Mouse (Mus musculus) kidney, postnatal 14 days (tissue): Measurements from ENCODE around the gene Supt5.

ENCODE experiments used
- DNase-seq: peaks from one replicate; pipeline ENCODE4 v3.0.0; 2022; ENCODE audit warnings: mixed read lengths

Supt5 gene

DNA sequence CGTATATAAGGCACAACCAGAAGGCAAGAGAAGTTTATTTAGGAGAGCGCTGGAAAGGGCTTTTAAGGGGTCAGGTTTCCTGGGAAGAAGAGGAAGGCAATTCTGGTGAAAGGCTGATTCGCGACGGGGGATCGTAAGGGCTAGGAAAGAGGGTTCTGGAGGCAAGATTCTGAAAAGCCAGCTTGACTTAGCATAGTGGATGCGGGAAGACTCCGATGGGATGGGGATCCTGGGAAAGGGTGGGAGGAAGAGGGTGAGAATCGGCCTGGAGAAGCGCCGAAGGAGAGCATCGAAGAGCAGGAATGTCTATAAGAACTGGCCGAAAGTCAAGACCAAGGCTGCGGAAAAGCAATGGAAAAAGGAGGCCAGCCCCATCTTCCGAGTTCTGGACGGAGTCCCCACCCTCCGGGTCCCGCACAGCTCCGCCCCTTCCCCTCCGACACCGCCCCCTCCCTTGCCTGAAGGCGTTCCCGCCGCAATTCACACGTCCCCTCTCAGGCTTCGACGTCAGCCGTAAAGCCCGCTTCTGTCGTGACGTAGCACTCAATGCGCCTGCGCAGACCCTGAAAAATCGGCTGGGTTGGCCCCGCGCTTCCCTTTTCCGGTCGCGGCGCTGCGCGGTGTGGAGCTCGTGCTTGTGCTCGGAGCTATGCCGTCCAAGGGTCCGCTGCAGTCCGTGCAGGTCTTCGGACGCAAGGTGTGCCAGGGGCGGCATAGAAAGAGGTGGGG is 11.8 kb upstream of the Supt5 start, which contains the start of gene Rps16:
TSS of gene Rps16 (plus strand) at position 498 of the 729 bp plus-strand sequence.
- peak; percentile 98 for DNase-seq

- DNase-seq: no peak
Observed at GRCm38 (mm10) chr7:28348601-28349000, 10.1 kb upstream of the Supt5 start.

DNA sequence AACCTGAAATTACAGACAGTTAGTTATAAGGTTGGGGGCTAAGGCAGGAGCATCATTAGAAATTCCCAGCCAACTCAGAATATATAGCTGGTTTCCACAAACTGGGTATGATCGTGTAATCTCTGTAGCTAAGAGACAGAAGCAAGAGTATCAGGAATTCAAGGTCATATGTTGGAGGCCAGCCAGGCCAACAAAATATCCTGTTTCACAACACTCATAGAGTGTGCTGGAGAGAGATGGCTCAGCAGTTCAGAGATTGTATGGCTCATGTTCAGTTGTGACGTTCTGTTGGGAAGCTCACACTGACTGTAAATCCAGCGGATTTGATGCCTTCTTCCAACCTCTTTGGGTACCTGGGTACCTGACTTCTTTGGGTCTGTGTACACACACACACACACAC is 9.2 kb upstream of the Supt5 start:
- DNase-seq: peak; percentile 37

DNA sequence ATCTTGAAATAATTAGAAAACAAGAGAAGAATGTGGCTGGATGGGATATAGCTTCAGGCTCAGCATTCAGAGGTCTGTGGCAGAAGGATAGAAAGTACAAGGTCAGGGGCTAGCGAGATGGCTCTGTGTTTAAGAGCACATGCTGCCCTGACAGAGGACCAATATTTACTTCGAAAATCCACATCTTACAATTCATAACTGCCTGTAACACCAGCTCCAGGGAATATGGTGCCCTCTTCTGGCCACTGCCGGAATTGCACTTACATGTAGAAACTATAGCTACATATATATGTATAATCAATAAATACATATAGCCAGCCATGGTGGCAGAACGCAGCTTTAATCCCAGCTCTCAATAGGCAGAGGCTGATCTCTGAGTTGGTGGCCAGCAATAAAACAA is 6.1 kb upstream of the Supt5 start:
- DNase-seq: peak; percentile 49

DNA sequence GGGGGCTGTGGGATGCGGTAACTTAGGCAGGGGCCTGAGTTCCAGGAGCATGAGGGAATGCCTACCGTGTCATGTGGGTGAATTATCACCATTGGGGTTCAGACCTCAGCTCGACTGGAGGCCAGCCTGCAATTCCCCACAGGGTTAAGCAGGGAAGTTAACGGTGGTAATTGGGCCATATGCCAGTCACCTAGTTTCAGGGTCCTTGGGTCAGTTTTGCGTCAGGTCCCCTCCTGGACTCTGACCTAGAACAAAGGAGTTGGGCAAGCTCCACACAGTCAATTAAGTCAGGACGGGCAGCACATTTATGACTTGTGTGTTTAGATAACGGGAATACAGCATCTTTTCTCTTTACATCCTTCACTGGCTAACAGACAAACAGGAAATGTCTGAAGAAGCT is 2.8 kb upstream of the Supt5 start:
- no peak for DNase-seq

DNA sequence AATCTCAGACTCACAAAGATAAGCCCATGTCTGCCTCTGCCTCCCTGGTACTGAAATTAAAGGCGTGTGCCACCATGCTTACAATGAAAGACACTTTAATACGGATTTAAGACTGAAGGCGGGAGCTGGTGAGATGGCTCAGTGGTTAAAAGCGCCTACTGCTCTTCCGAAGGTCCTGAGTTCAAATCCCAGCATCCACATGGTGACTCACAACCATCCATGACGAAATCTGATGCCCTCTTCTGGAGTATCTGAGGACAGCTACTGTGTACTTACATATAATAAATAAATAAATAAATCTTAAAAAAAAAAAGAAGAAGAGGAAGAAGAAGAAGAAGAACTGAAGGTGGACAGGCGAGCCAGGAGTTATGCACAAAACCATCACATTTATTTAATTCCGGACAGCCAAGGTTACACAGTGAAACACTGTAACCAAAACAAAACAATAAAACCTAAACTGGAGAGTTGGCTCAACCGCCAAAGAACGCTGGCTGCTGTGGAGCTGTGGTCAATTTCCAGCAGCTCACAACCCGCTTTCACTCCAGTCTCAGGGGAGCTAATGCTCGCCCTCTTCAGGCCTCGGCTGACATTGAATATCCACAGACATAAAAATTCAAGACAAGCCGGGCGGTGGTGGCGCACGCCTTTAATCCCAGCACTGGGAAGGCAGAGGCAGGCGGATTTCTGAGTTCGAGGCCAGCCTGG is 819 bp upstream of the Supt5 start:
- peak; percentile 74 for DNase-seq

DNA sequence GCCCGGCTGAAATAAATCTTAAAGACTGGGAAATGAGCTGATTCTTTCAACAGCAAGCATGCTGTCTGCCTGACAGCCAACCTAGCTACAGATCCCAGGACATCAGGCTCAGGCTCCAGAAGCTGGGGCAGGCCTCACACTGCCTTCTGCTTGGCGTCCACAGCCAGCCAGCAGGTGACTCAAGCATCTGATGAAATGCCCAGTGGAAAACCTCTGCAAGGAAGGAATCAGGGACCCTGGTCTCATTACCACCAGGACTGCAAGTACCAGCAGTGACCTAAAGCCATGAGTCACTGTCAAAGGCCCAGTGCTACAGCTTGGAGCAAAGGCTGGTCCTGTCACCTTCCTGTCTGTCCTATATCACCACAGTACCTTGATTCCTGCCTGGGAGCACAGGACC is 3.1 kb downstream of the Supt5 start:
- no peak for DNase-seq

DNA sequence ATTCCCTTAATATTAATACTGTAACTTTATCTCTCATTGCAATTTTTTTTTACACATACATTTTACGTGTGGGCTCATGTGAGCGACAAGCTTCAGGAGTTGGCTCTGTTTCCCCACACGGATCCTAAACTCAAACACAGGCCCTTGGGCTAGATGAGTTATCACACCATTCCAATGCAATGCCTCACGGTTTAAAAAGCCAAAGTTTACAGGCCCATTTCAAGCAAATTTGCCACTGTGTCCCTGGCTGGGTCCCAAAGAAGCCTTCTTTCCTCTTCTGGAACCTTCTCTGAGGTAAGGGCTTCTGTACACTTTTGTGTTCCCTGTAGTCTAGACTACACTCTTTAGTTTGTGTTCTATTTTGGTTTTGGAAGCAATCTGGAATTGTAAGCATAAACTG is 4.0 kb downstream of the Supt5 start:
- DNase-seq: no peak

- no peak for DNase-seq
Observed at GRCm38 (mm10) chr7:28328260-28328659, 10.3 kb downstream of the Supt5 start.

DNA sequence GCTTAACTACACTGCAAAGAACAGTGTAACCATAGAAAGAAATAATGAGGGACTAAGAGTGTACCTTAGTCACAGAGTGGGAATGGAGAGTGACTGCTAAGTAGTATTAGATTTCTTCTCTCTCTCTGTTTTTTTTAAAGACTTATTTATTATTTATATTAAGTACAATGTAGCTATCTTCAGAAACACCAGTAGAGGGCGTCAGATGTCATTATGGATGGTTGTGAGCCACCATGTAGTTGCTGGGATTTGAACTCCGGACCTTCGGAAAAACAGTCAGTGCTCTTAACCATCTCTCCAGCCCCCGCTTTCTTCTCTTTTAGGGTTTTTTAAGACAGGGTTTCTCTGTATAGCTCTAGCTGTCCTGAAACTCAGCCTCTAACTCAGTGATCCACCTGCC is 12.1 kb downstream of the Supt5 start:
- DNase-seq: no peak

- DNase-seq: no peak
Observed at GRCm38 (mm10) chr7:28325293-28325692, 13.3 kb downstream of the Supt5 start.

- peak; percentile 14 for DNase-seq
Observed at GRCm38 (mm10) chr7:28321974-28322720, 16.4 kb downstream of the Supt5 start.

GRCm38 (mm10) chr7:28318714-28319113 is 19.8 kb downstream of the Supt5 start:
- DNase-seq: no peak

DNA sequence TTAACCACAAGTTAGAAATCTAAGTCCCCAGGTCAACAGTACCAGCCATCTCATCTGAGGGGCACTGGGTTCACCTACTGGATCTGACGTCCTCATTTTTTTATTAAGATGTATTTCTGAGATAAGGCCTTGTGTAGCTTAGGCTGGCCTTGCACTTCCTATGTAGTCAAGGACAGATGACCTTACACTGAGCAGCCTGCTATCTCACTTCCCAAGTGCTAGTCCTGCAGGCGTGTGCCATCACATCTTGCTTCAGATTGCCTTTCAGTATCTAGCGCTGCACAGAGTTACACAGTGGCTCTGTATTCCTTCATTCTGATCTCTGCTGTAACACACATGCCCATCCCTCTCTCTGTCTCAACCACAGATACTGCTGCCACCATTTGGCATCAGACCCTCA is 20.5 kb downstream of the Supt5 start:
- DNase-seq: no peak

DNA sequence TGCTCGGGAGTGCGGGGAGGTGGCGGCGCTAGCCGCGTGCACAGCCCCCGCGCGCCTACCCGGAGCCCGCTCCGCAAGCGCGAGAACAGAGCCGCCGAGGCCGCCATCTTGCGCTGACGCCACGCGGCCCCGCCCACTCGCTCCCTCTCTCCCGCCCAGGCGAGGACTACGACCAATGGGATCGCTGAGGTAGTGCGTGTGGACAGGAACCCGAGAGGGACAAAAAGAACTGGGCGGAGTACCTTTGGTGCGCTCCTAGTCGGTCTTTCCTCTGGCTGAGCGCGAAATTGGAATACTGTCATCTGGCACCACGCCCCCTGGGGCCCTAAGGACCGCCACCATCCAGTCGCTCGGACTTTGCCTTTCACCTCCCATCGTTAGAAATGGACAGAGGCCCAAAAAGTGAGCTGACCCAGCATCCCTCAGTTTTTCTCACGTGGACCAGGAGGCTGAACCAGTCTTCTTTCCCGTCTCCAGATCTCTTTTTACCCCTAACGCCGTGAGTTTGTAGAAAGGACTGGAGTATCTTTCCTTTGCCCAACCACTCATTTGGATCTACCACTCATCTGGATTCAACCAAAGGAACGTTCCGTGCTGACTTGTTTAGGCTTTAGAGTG is 26.5 kb downstream of the Supt5 start, which contains the start of gene Timm50:
TSS of gene Timm50 (minus strand) at position 147 of the 618 bp plus-strand sequence.
- peak; percentile 98 for DNase-seq

- no peak for DNase-seq
Observed at GRCm38 (mm10) chr7:28311151-28311925, 27.2 kb downstream of the Supt5 start.

- DNase-seq: no peak
Observed at GRCm38 (mm10) chr7:28309737-28310136, 28.8 kb downstream of the Supt5 start.

DNA sequence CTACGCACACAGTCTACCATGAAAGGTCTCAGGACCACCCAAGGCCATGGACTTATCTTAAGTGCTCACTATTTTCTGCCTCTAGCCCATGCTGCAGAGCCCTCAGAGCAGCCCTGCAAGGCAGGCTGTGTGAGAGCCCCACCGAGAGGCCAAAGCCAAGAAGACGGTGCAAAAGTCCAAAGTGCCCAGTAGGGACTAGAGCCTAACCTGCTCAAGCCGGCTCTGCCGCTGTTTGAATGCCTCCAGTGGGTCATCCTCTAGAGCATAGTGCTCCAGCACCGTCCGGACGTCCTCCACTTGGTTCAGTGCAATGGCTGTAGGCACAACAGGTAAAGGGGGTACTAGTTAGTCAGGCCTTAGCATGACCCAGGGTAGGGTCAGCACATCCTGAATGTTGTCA is 32.3 kb downstream of the Supt5 start:
- DNase-seq: peak; percentile 62

- DNase-seq: peak; percentile 19
Observed at GRCm38 (mm10) chr7:28305641-28306040, 32.9 kb downstream of the Supt5 start.

DNA sequence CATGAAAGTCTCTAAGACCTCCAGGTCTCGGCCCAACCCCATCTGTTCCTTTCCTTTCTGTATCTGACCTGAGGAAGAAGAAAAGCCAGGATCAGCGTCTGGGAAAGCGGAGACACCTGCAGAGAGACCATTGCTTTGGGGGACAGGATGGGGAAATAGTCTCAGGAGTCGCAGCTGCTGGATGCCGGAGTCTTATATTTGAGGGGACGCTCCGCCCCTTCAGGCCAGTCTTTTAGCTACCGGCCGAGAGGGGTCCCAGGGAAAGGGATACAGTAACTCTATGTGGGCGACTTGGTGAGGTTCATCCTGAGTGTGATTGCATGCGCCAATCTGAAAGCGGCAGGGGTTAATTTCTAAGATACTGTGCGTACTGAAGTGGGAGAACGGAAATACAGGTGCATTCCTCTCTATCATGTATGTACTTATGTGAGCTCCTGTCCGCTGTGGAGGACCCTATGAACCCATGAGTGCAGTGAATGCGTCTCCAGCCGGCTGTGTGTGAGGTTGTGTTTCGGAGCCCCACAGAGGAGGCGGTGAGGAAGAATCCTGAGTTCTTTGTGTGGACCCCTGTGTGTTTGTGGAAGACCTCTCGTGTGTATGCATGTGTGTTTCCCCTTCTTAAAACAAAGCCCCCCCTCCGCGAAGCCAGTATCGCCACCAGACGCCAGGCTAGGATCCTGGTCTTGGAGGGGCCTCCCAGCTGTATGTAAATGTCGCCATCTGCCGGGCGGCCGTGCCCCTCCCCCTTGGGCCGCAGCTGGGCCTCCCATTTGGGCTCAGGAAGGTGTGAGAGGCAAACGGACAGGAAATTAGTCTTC is 36.7 kb downstream of the Supt5 start, which contains the start of gene Dll3:
TSS of gene Dll3 (minus strand) at position 623 of the 818 bp plus-strand sequence.
- peak; percentile 65 for DNase-seq
